Mouse (Mus musculus): ENCODE data around the gene Lrig1.
A peak's percentile ranks its signal among the peaks of the same experiment; 100 is the strongest.

The Lrig1 gene

DNA sequence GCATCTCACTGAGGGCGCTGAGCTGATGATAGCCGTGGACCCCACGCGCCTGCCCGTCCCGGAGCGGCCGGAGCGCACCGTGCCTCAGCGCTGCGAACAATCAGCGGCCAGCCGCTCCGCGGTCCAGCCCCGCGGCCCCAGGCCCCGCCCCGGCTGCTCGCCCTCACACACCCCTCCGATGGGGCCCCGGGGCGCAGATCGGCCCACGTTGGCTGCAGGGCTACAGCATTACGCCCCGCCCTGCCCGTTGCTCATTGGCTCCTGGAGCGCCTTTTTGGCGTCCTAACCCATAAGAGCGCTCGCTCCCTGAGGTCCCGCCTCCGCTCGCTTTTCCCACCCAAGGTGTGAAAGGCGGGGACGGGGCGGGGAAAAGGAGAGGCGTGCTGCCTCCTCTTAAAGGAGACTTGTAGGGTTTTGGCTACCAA lies at the start of gene Lrig1:
Gene Lrig1 (minus strand): TSS at position 92 of the 425 bp plus-strand sequence.
- peak; percentile 99 for DNase-seq

DNA sequence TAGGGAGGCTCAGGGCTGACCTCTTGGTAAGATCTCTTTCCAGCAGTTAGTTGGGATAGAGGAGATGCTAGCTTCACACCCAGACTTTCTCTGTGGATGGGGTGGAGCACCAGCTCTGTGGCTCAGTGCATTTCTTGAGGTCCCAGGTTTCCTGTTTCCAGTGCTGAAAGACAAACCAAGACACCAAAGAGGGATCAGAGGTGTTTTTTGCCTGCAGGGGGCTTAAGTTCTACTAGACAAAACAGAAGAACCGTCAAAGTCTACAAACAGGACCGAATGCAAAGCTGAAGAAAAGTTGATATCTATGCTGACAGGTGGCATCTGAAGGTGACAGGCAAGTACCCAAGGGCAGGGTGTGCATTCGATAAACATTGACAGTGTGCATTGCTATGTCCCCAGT lies 49.7 kb upstream of the Lrig1 start:
- no peak for DNase-seq

DNA sequence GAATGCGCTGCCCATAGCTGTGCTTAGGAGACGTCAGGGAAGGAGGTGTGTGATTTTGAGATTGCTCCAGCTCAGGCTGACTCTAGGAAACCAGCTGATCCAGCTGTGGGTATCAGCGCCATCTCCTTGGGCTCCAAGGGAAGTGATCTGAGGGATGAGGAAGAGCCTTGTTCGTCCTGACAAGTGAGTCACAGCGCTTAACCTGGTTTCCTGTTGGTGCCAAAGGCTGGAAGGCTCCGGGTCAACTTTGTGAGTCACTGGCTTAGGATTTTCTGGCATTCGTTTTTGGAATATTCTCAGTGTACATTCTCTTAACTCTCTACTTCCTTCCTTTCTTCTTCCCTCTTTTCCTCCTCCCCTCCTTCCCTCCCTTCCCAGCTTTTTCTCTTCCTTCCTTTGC lies 48.4 kb upstream of the Lrig1 start:
- no peak for DNase-seq

DNA sequence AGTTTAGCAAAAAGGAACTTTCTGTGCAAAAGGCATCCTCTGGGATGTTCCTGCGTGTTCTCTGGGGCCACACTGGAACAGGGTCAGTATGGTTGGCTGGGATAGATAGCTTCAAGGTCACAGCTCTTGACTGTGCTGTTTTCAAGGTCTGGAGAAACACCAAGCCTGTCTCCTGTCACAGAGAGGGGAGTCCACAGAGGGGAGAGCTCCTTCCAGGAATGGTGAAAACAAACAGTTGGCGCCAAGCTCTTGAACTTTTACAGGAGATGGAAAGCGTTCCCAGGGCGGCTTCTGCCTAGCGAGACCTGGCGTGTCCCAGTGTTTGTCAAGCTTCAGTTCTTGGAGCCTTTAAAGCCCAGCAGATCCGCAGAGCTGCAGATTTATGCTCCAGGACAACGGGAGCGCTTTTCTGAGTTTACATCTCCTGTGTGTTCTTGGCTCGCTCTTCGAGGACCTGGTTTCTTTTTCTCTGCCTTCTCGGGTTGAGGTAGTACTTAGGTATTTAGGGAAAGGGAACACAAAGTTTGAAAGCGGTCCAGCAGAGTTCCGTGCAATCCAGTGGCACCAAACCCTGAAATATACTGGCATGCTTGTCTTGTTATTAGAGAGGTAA lies 40.3 kb upstream of the Lrig1 start:
- no peak for DNase-seq

DNA sequence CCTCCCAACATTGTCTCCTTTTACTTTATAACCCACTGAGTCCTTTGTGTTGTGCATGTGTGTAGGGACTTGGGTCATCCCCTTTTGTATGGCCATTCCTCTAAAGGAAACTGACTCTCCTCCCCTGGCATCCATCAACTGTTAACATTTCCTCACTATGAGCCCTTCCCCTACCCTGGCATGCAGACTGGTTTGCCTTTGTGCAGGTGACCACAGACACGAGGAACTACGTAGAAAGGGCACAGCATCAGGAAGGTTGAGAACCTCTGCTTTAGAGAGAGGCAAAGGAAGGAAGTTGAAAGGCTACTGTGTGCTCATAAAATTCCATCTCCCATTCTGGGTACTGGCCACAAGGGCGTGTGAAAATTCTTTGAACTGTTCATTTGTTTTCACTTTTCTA lies 38.7 kb upstream of the Lrig1 start:
- no peak for DNase-seq

DNA sequence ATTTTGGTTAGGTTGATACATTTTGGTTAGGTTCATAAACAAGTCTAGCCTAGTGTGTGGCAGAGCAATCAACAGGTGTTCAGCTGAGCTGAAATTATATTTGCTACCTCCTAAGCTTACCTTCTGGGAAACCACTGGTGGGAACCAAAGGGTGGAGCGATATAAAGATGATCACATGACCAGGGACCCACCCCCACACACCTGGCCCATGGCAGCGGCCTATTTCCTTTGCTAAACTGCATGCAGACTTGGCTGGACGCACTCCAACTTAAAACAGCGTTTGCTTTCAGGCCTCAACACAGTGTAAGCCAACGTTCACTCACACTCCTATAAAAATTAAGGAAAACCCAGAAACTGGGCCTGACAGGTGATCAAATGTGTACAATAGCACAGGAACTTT lies 33.9 kb upstream of the Lrig1 start:
- DNase-seq = no peak

DNA sequence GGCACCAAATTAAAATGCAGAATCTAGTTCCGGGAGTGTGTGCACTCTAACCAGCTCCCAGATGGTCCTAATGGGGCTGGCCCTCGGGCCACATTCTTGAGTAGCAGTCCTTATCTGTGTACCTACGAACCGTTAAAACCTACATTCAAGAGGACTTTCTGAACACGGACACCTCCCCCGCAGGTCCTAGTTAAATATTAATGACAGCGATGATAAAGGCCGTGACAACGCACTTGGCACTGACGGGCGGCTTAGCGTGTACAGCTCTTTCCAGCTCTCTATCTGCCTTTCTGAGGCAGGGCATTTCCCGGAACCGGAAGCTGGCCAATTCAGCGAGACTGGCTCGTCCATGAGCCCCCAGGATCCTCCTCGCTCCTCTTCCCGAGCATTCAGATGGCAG lies 29.9 kb upstream of the Lrig1 start:
- peak; percentile 41 for DNase-seq

DNA sequence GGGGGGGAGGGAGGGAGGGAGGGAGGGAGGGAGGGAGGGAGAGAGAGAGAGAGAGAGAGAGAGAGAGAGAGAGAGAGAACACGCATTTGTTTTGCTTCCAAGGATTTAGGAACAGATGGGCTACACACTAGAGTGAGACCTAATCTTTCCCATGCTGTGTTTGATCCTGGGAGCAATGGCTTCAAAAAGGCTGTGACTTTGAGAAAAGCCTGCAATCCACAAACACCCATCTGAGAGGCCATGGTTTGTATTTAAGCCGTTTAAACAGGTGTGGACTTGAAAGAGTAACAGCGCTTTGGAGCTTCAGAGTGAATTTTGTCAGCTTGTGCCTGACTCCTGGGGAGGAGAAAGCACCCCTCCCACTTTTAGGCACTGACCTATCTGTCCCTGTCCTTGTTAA lies 29.2 kb upstream of the Lrig1 start:
- no peak for DNase-seq

DNA sequence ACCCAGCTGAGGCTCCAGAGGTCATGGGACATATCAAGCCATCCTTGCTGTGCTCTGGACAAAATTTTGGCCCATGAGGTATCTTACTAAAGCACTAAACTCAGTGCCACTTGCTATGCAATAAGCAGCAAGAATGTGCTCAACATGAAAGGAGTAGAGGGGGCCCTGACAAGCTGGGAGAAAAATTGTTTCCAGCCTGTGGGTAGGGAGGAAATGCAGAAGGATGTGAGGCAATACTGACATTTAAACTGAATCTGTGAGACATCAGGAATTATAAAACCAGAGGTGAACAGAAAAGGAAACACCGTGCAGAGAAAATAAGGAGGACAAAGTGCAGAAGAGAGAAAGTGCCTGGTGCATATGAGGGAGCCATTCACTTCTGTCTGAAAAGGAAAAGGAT lies 24.7 kb upstream of the Lrig1 start:
- no peak for DNase-seq

DNA sequence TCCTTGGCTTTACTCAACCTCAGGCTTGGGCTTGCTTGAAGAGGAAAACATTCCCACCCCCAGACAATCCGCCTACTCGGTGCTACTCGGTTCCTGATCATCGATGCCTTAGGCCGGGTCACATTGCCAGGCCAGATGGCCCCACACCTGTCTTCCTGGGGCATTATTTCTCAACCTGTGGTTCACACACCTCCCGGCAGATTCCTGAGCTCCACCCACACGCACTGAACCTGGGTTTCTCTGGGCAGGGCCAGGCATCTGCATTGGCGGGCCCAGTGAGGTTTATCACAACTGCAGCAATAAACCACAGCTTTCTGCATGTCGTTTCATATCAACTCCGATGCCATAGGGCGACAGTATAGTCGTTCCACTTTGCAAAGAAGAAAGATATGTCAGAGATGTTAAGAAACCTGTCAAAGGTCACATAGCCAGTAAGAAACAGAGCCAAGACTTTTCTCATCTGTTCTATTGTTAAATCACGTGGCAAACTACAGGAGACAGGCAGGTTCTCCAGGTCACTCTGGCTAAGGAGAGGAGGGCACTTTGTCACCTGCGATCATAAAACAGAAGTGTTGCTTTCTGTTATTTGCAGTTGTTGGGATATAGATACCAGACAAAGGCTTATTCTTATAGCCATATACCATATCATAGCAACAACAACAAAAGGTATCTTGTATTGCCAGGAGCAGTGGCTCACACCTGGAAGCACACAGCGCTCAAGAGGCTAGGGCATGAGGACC lies 18.8 kb upstream of the Lrig1 start:
- no peak for DNase-seq

DNA sequence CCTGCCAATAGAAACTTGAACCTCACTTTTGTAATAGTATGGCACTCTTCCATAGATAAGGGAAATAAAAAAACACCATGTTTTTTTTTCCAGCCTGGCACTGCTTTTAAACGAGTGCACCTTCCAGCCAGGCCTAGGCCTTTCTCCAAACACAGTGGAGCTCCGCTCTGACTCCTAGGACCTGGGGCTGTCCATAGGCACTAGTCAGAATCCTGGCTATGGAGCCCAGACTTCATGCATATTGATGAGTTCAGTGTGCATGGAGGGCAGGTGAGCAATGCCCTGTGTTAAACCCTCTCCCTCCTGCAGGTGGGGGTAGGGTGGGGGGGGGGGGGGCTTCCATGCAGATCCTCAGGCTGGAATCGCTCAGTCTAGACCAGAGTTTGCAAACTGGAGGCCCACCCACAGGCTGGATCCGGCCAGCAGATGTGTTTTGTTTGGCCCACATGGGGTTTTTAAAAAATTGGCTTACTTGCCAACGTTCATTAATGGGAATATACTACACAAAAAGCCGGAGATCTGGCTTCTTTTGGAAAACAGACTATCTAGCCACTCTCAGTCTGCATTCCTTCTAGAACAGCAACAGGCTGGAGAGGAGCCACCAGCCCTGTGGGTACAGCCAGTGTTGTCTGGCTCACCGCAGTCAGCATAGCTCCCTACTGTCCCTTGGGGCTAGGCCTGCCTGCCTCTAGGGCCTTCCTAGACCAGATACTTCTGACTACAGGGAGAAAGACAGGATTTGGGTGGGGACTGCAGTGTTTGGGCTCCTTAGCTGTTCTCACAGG lies 17.9 kb upstream of the Lrig1 start:
- DNase-seq = peak; percentile 52

DNA sequence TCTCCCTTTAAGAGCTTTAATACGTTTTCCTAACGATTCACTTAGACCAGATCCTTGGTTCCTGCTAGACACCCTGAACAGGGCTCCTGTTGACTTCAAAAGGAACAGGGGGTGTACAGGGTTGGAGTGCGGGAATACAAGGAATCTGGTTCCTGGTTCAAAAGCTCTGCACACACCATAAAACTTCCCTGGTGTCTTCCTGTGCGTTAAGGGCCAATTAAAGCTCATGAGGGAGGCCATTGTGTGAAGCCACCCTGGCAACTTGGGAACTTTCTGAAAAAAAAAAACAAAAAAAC lies 15.6 kb upstream of the Lrig1 start:
- no peak for DNase-seq

DNA sequence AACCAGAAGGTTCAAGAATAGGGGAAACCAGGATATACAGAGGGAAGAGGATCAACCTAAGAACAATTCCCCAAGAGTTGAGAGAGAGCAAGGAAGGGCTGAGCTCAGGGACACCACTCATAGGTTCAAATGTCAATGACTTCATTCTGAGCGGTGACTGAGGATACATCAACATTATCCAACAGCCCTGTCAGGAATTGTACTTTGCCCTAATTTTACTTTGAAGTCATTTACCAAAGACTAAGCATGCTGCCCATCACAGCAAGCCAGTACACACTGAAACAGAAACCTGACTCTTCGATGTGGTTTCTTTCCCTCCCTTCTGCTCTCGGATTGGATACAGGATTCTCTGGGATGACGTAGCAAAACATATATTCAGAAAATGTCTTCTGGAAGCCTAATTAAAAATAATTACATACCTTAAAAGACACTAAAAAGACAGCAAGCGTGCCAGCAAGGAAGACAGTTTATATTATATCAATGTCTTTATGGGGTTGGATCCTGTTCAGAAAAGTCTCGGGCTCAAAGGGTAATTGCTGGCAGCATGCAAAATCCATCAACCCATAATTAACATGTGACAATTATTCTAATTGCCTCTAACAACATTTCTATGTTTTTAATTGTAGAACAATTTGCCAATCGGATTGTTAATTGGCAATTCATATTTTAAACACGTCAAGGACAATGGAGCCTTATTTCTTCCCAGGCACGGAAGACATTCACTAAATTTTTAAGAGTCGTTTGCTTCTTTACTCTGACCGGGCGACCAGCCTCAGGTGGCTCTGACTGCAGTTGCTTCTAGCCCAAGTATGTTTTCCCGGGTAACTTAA lies 15.1 kb upstream of the Lrig1 start:
- DNase-seq = no peak

DNA sequence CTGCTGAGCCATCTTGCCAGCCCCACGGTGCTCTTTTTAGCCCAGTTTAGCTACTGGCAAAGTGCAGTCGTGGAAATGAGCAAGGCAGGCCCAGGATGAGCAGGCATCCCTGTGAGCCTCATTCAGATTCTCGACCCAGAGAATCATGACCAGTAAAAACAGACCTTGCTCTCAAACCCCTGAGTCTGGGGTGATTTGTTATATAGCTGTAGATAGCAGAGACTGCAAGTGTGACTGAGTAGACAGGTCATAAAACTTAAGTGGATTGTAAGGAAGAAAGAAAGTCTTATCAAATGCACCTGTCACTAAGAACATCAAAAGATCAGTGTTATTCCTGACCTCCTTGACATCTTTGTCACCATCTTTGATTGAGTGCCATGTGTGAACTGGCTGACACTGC lies 9.9 kb upstream of the Lrig1 start:
- no peak for DNase-seq

DNA sequence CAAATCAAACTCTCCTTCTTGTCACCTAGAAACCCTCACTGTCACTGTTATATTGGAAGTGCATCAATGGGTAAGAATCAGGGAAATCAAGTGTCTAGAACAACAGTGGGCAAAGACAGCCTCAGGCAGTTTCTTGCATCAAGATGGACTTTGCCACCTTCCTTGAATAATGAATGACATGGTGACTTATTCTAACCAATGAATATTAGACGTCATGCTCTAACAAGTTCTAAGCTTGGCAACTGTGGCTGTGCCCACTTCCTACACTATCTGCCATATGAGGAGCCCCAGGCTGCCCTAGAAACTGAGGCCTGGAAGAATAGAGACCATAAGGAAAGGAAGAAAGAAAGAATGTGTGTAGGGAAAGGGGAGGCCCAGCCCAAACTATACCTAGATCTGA lies 9.2 kb upstream of the Lrig1 start:
- DNase-seq = no peak

DNA sequence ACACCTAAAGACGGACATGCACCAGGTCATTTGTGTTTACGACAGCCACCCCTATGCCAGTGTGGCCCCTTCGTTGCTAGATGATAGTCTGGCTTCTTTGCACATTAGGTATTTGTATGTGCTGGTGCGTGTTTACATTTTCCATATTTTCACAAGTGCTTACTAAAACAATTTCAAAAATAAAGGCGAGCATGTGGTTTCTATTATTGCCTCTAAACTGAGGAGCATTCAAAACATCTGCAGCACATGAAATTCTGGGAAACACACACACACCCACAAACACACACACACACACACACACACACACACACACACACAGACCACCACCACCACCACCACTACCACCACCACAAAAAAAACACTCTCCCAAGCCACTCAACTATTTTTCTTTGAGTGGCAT lies 7.3 kb upstream of the Lrig1 start:
- no peak for DNase-seq

DNA sequence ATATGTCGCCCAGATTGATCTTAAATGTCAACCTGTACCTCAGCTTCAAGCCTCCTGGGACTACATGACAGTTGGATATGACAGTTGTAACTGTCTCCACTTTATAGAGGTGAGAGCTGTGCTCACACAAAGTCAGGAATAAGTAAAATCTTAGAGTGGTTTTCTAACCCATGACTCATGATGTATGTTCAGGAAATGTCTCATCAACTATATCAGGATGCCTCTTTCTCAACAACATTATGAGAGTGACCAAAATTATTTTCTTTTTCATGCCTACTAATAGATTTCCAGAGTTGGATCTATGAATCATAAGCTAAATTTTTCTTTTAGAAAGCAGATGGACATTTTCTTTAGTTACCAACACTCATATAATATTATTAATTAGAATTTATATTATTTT lies 6.0 kb upstream of the Lrig1 start:
- no peak for DNase-seq

DNA sequence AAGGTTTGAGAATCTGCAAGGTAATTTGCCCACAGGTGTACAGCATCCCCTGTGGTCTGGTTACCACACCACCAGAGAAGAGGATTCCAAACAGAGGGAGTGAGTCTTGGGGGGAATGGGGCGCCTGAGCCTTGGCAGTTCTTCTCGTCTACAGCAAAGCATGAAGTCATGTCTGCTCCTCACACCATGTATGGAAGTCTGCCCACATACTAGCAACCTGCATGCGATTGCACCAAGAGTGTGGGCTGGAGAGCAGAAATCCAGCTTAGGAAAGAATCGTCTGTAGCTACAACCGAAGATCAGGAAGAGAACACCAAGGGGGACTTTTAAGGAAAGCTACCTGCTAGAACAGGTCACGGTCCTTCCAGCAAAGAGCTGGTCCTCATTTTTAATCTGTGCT lies 3.0 kb upstream of the Lrig1 start:
- DNase-seq = no peak

DNA sequence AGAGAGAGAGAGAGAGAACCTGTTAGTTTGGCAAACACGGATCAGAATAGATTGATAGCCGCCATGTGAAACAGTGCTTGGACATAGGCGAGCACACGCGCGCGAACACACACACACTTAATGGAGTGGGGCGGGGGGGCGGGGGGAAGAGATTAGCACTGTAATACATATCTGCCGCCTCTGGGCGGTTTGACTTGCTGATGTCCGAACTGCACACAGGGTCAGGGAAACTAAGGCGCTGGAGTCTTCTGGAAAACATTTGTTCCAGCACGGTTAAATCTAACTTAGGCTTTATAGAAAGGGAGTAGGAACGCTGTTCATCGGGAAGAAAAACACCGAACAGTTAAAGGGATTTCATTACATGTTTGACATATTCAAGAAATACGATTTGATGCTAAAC lies 1.1 kb upstream of the Lrig1 start:
- peak; percentile 56 for DNase-seq

DNA sequence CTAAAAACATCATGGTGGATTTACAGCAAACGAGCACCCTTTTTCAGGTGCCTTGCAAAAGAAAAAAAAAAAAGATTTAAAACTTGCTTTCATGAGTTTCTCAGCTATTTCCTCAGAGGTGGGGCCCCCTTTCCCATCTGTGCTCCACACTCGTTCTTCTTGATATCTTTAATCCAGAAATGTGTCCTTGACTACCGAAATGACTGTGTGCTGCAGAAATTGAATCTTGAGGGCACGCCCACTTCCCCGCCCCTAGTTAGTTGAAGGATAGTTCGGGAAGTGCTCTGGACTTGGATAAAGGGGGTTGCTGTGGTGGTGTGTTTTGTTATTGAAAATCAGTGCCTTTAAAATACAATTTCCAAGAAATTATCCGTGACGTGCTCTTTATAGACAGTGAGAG lies 654 bp upstream of the Lrig1 start:
- DNase-seq = peak; percentile 87

DNA sequence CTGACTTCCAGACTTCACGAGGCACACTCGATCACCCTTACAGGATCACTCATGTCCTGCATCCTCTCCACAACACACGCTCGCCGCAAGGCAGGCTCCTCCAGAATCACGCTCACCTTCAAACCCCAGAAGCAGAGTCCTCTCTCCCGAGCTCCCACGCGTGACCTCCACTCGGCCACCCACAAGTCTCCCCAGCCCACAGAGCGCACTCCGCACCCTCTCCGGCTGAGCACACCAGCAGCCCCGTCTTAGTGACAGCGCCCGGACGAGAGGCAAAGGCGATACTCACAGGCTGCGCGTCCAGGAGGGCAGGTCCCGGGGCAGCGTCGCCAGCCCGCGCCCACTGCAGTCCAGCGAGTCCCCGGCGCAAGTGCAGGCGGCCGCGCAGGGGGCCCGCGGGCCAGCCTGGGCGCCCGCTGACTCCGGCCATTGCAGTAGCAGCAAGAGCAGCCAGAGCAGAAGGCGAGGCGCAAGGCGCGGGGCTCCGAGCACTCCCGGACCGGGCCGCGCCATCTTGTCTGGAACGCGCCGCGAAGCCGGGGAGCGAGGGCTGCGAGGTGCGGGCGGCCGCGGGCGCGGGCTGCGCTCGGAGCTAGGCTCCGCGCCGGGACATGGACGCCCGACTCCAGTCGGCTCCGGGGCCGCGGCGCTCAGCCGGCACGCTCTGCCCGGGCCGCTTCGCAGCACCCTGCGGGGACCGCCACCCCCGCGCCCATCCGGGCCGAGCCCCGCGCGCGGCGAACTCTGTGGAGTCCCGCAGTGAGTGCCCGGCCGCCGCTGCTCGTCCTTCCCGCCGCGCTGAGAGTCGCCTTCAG lies 578 bp downstream of the Lrig1 start:
- DNase-seq = peak; percentile 71

DNA sequence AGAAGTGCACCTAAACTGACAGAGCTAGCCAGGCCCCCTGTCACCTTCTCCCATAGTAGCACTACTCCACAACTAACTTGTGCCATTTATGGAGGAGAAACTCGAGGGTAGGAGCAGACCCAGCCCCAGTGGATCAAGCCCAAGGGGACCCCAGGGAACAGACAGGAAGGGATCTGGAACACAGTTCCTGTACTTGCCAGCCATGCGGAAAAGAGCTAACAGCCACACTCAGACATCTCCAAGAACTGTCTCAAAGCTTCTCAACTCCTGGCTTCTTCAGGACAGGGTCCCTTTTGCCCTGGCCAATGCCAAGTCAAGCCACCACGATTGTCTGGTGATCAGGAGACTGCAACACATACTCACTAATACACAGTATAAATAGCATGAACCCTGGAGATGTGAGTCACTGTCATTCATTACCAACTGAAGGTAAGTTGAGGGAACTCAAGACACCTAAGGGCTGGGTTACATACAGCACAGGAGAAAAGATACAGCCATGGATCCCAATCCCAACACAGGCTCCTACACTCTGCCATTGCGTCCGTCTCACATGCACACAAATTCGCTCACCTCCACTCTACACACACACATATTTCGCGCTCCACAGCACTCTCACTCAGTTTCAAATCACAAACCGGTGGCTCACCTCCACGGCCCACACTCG lies 1.3 kb downstream of the Lrig1 start:
- DNase-seq = no peak

Measured in kidney, postnatal 10 days (tissue).